Mouse (Mus musculus): ENCODE results near the gene Gng12. TPM values are rescaled to one million over a fixed set of nuclear protein-coding genes. Genes with fewer than 3 reads are reported as not detected.

The Gng12 gene
- polyA plus RNA-seq, 1 experiment from 2014 or later, result 50.4 TPM

GRCm38 (mm10) chr6:66897994-66898393 lies 1.8 kb downstream of the Gng12 start:
- Histone ChIP-seq H3K4me2 (peak overlapping the region; percentile 79), H3K36me3 (no peaks in the 10 kb centered on the region), H3K27ac (replicated peaks) (0 out of 2 replicates have a peak overlapping the region, but pooled peaks have one; percentile 30), H3K9me3 (no peaks in the 10 kb centered on the region), H3K4me3 (peak overlapping the region; percentile 72), H3K9ac (0 out of 2 replicates have a peak overlapping the region, but pooled peaks have one; percentile 26), H3K27me3 (peaks cover 2% of the 10 kb centered on the region; the same call in 1 of the 2 replicates), H3K4me1 (replicated peaks) (peaks cover 16% of the 10 kb centered on the region)
- 36% methylated on average over 4 of the region's 4 CpGs for WGBS
- 0 out of 2 replicates have a peak, but pooled peaks have one; percentile 29 for ATAC-seq (ENCODE audit: low read depth)

- H3K9me3 ChIP-seq, result no peaks in the 10 kb centered on the region
- H3K36me3 ChIP-seq, result no peaks in the 10 kb centered on the region
- WGBS, result 94% methylated on average over 5 of the region's 5 CpGs
- H3K27me3 ChIP-seq, result no peaks in the 10 kb centered on the region
- no peak overlapping the region for H3K4me2 ChIP-seq
- no peak overlapping the region for H3K9ac ChIP-seq
- no peak overlapping the region for H3K4me3 ChIP-seq
- H3K27ac ChIP-seq (replicated peaks), result no peak overlapping the region
- H3K4me1 ChIP-seq (replicated peaks), result peaks cover 14% of the 10 kb centered on the region
- ATAC-seq (ENCODE audit: low read depth), result no peak
Measured at GRCm38 (mm10) chr6:66901926-66902325, 5.7 kb downstream of the Gng12 start.

GRCm38 (mm10) chr6:66903206-66903605 lies 7.0 kb downstream of the Gng12 start:
- no peak overlapping the region for H3K4me3 ChIP-seq
- no peak for ATAC-seq (ENCODE audit: low read depth)
- no peaks in the 10 kb centered on the region for H3K36me3 ChIP-seq
- no peak overlapping the region for H3K9ac ChIP-seq
- no peaks in the 10 kb centered on the region for H3K27me3 ChIP-seq
- peaks cover under 1% of the 10 kb centered on the region; the same call in 1 of the 2 replicates for H3K4me1 ChIP-seq (replicated peaks)
- H3K27ac ChIP-seq (replicated peaks), result no peak overlapping the region
- WGBS, result 86% methylated on average over 9 of the region's 9 CpGs
- H3K9me3 ChIP-seq, result no peaks in the 10 kb centered on the region
- no peak overlapping the region for H3K4me2 ChIP-seq

GRCm38 (mm10) chr6:66903720-66904119 lies 7.5 kb downstream of the Gng12 start:
- H3K27ac ChIP-seq (replicated peaks), result no peak overlapping the region
- H3K4me2 ChIP-seq, result no peak overlapping the region
- no peak overlapping the region for H3K4me3 ChIP-seq
- ATAC-seq (ENCODE audit: low read depth), result no peak
- 87% methylated on average over 6 of the region's 6 CpGs for WGBS
- no peak overlapping the region for H3K9ac ChIP-seq
- no peaks in the 10 kb centered on the region for H3K27me3 ChIP-seq
- H3K9me3 ChIP-seq, result no peaks in the 10 kb centered on the region
- H3K4me1 ChIP-seq (replicated peaks), result no peaks in the 10 kb centered on the region
- no peaks in the 10 kb centered on the region for H3K36me3 ChIP-seq

- no peaks in the 10 kb centered on the region for H3K9me3 ChIP-seq
- peaks cover 10% of the 10 kb centered on the region for H3K4me1 ChIP-seq (replicated peaks)
- H3K27me3 ChIP-seq, result no peaks in the 10 kb centered on the region
- ATAC-seq (ENCODE audit: low read depth), result no peak
- no peak overlapping the region for H3K27ac ChIP-seq (replicated peaks)
- no peaks in the 10 kb centered on the region for H3K36me3 ChIP-seq
- H3K4me2 ChIP-seq, result no peak overlapping the region
- H3K9ac ChIP-seq, result no peak overlapping the region
- H3K4me3 ChIP-seq, result no peak overlapping the region
- WGBS, result 97% methylated on average over 1 of the region's 1 CpGs
Measured at GRCm38 (mm10) chr6:66906244-66906643, 10.0 kb downstream of the Gng12 start.

GRCm38 (mm10) chr6:66908327-66908973 lies 12.3 kb downstream of the Gng12 start:
- Histone ChIP-seq H3K9ac (no peak overlapping the region), H3K36me3 (no peaks in the 10 kb centered on the region), H3K27ac (replicated peaks) (no peak overlapping the region), H3K4me3 (no peak overlapping the region), H3K4me2 (no peak overlapping the region), H3K27me3 (no peaks in the 10 kb centered on the region), H3K9me3 (no peaks in the 10 kb centered on the region), H3K4me1 (replicated peaks) (peaks cover 11% of the 10 kb centered on the region)
- no peak for ATAC-seq (ENCODE audit: low read depth)
- 78% methylated on average over 5 of the region's 5 CpGs for WGBS

GRCm38 (mm10) chr6:66910493-66911435 lies 14.6 kb downstream of the Gng12 start:
- no peaks in the 10 kb centered on the region for H3K9me3 ChIP-seq
- H3K4me2 ChIP-seq, result no peak overlapping the region
- no peak for ATAC-seq (ENCODE audit: low read depth)
- no peaks in the 10 kb centered on the region for H3K27me3 ChIP-seq
- no peak overlapping the region for H3K27ac ChIP-seq (replicated peaks)
- peaks cover 11% of the 10 kb centered on the region for H3K4me1 ChIP-seq (replicated peaks)
- H3K36me3 ChIP-seq, result no peaks in the 10 kb centered on the region
- WGBS, result 52% methylated on average over 11 of the region's 11 CpGs
- no peak overlapping the region for H3K4me3 ChIP-seq
- no peak overlapping the region for H3K9ac ChIP-seq

- Histone ChIP-seq H3K36me3 (no peaks in the 10 kb centered on the region), H3K4me1 (replicated peaks) (peaks cover 11% of the 10 kb centered on the region), H3K4me2 (no peak overlapping the region), H3K9ac (no peak overlapping the region), H3K27me3 (no peaks in the 10 kb centered on the region), H3K27ac (replicated peaks) (no peak overlapping the region), H3K9me3 (no peaks in the 10 kb centered on the region), H3K4me3 (no peak overlapping the region)
- no peak for ATAC-seq (ENCODE audit: low read depth)
- WGBS, result 97% methylated on average over 1 of the region's 1 CpGs
Measured at GRCm38 (mm10) chr6:66913355-66913754, 17.2 kb downstream of the Gng12 start.

GRCm38 (mm10) chr6:66915592-66915991 lies 19.4 kb downstream of the Gng12 start:
- H3K36me3 ChIP-seq, result no peaks in the 10 kb centered on the region
- H3K4me3 ChIP-seq, result no peak overlapping the region
- H3K9ac ChIP-seq, result no peak overlapping the region
- peaks cover 7% of the 10 kb centered on the region for H3K4me1 ChIP-seq (replicated peaks)
- no peak for ATAC-seq (ENCODE audit: low read depth)
- H3K27ac ChIP-seq (replicated peaks), result no peak overlapping the region
- H3K4me2 ChIP-seq, result no peak overlapping the region
- no peaks in the 10 kb centered on the region for H3K27me3 ChIP-seq
- 94% methylated on average over 2 of the region's 2 CpGs for WGBS
- H3K9me3 ChIP-seq, result no peaks in the 10 kb centered on the region

GRCm38 (mm10) chr6:66917032-66917431 lies 20.8 kb downstream of the Gng12 start:
- H3K4me3 ChIP-seq, result no peak overlapping the region
- H3K36me3 ChIP-seq, result no peaks in the 10 kb centered on the region
- ATAC-seq (ENCODE audit: low read depth), result no peak
- H3K27ac ChIP-seq (replicated peaks), result no peak overlapping the region
- no peak overlapping the region for H3K4me2 ChIP-seq
- WGBS, result 92% methylated on average over 7 of the region's 7 CpGs
- H3K9me3 ChIP-seq, result no peaks in the 10 kb centered on the region
- no peaks in the 10 kb centered on the region for H3K27me3 ChIP-seq
- H3K4me1 ChIP-seq (replicated peaks), result no peaks in the 10 kb centered on the region
- no peak overlapping the region for H3K9ac ChIP-seq

GRCm38 (mm10) chr6:66920786-66921185 lies 24.6 kb downstream of the Gng12 start:
- Histone ChIP-seq H3K27me3 (no peaks in the 10 kb centered on the region), H3K9ac (no peak overlapping the region), H3K4me1 (replicated peaks) (no peaks in the 10 kb centered on the region), H3K9me3 (no peaks in the 10 kb centered on the region), H3K4me2 (no peak overlapping the region), H3K27ac (replicated peaks) (no peak overlapping the region), H3K36me3 (no peaks in the 10 kb centered on the region), H3K4me3 (no peak overlapping the region)
- WGBS, result 99% methylated on average over 4 of the region's 4 CpGs
- ATAC-seq (ENCODE audit: low read depth), result no peak

- H3K4me2 ChIP-seq, result no peak overlapping the region
- no peak overlapping the region for H3K4me3 ChIP-seq
- no peaks in the 10 kb centered on the region for H3K36me3 ChIP-seq
- H3K4me1 ChIP-seq (replicated peaks), result no peaks in the 10 kb centered on the region
- no peak overlapping the region for H3K27ac ChIP-seq (replicated peaks)
- ATAC-seq (ENCODE audit: low read depth), result no peak
- H3K27me3 ChIP-seq, result no peaks in the 10 kb centered on the region
- H3K9ac ChIP-seq, result no peak overlapping the region
- 88% methylated on average over 4 of the region's 4 CpGs for WGBS
- H3K9me3 ChIP-seq, result no peaks in the 10 kb centered on the region
Measured at GRCm38 (mm10) chr6:66921755-66922154, 25.6 kb downstream of the Gng12 start.

Data from neural tube, embryonic 13.5 days (tissue).